Mouse (Mus musculus): ENCODE results near the gene Tmem136.

- TF ChIP-seq CTCF (IDR thresholded peaks at IDR 0.05; ENCODE audit: low read depth, low read length): no peak
- TF ChIP-seq POLR2A (IDR thresholded peaks at IDR 0.05; ENCODE audit: extremely low read depth, insufficient read depth, low read length): no peak
Measured at GRCm38 (mm10) chr9:43150957-43151356, 34.6 kb upstream of the Tmem136 start.

All from liver, adult 2 months (tissue).